Comparison of ENCODE assay signal across 8 mouse cellular contexts in genomic region chr8:4612932-4613853, GRCm38 (mm10). TPM values are rescaled to one million over a fixed set of nuclear protein-coding genes. Genes with fewer than 3 reads are reported as not detected.
DNase-seq lines count a peak whose midpoint lies in the region; ATAC-seq and TF ChIP-seq lines count a peak whose summit lies in the region.

Gene Zfp958 (plus strand): TSS chr8:4613167.

- ATAC-seq in activated CD4-positive, CD25-positive, alpha-beta regulatory T cell, adult 4 months: peak; percentile 98

- H3K36me3 ChIP-seq in megakaryocyte, embryonic 14.5 days (replicated peaks; ENCODE audit: low read length): peaks cover 34% of the 10 kb centered on the region

- no peak for TF ChIP-seq CTCF in cortical plate, adult 2 months (IDR thresholded peaks at IDR 0.05; ENCODE audit: extremely low read depth, insufficient read depth, low read length)

- no peaks in the 10 kb centered on the region for H3K9me3 ChIP-seq in megakaryocyte, embryonic 14.5 days

- no peaks in the 10 kb centered on the region; the same call in 1 of the 2 replicates for H3K4me1 ChIP-seq in cortical plate, adult 2 months (ENCODE audit: control insufficient read depth, insufficient read depth, low read length)
- peaks cover 55% of the 10 kb centered on the region for H3K4me1 ChIP-seq in megakaryocyte, embryonic 14.5 days

- H3K27ac ChIP-seq in cortical plate, adult 2 months (ENCODE audit: insufficient read depth, low read length): peak within 1 kb of the TSS; percentile 26; the same call in 1 of the 2 replicates

- no peaks in the 10 kb centered on the region for H3K27me3 ChIP-seq in megakaryocyte, embryonic 14.5 days (replicated peaks)

- peak; percentile 89 to 91 for DNase-seq in gastrocnemius, adult 8-10 months (ENCODE audit: low spot score in 2 of 2)
- peak; percentile 95 for DNase-seq in hindlimb bud, embryonic 11.5 days (ENCODE audit: extremely low spot score, low read depth, low spot score)
- peak; percentile 73 to 96 for DNase-seq in left cerebral cortex, adult 8-10 months (ENCODE audit: low spot score in 2 of 2)
- peak; percentile 97 to 98 for DNase-seq in right cerebral cortex, postnatal 10 days (ENCODE audit: low spot score in 2 of 2)
- peak; percentile 76 for DNase-seq in urinary bladder, postnatal 25 days (ENCODE audit: low spot score)

- H3K4me3 ChIP-seq in cortical plate, adult 2 months (ENCODE audit: insufficient read depth, low read length): peak within 1 kb of the TSS; percentile 71
- peak within 1 kb of the TSS; percentile 94 for H3K4me3 ChIP-seq in megakaryocyte, embryonic 14.5 days (replicated peaks)

- TF ChIP-seq POLR2A in cortical plate, adult 2 months (IDR thresholded peaks at IDR 0.05; ENCODE audit: extremely low read depth, insufficient read depth, low read length): peak; percentile 92

RNA-seq across cellular contexts. Expression of gene Zfp958, which starts in this region (rescaled TPM):
- 10 to 100 TPM; 15.1 to 19.8 TPM for polyA plus RNA-seq in activated CD4-positive, CD25-positive, alpha-beta regulatory T cell, adult 4 months (2017; shearing (Covaris generic))
- 6.8 and 6.9 TPM in 2 replicates for polyA plus RNA-seq in cortical plate, adult 2 months (2012; rRNA removed)
- total RNA-seq in gastrocnemius, adult 8-10 months (2022): 10 to 100 TPM in 2 of 4 experiments, 1 to 10 TPM in 2; 9.5 to 14.4 (median 10.3) TPM
- 10 to 100 TPM; 11.9 to 15.5 (median 12.8) TPM for total RNA-seq in left cerebral cortex, adult 8-10 months (2022)
- polyA plus RNA-seq in megakaryocyte, embryonic 14.5 days (2012; ENCODE audit: insufficient read depth, low replicate concordance): 0.15 TPM in 1 of 2 replicates, not detected in the other

Comparison
In these comparisons a context has a peak if more than half of its experiments do, and no peak if none do; other contexts are left out.
1. Peak in every context shown above with its lines: DNase-seq, ATAC-seq, H3K4me3 ChIP-seq and H3K27ac ChIP-seq.